Mouse (Mus musculus) left cerebral cortex, postnatal 10 days (tissue): Measurements from ENCODE around the gene Sidt2. TPM values are rescaled to one million over a fixed set of nuclear protein-coding genes. Genes with fewer than 3 reads are reported as not detected.

Experiments
- DNase-seq, 2 experiments: peaks; one replicate each; pipeline ENCODE4 v3.0.0; 2021 to 2022; ENCODE audit warnings: low spot score in 2 of 2, mixed read lengths in 1 of 2; ENCODE audit errors: extremely low spot score in 1 of 2
- intact Hi-C: fragments of 180-260 bp; cut with DNase I; formaldehyde crosslinking; loops from one replicate; pipeline ENCODE4 v1.15.1; 2025
- total RNA-seq, 2 experiments: library from RNA; stranded (reverse); gene quantifications; 2 replicates each; pipeline ENCODE4 v1.2.3; 2021

The Sidt2 gene
- 100 to 1,000 TPM; 104 to 115 TPM for total RNA-seq

GRCm38 (mm10) chr9:45955107-45955963 is at the start of gene Sidt2:
Gene Sidt2, minus strand, starts transcription at chr9:45955258.
- intact Hi-C loops = no loop called here
- DNase-seq = peak; percentile 88 to 94

- DNase-seq = no peak
- intact Hi-C loops = loop anchor here (2.0 to 5.0 kb wide), 2 partner anchors 186 to 243 kb away; no protein-coding TSS in a partner anchor
Observed at GRCm38 (mm10) chr9:46004529-46004928, 49.5 kb upstream of the Sidt2 start.

- peak; percentile 73 to 82 for DNase-seq
- intact Hi-C loops = loop anchor here (2.0 to 5.0 kb wide), 2 partner anchors 187 to 244 kb away; no protein-coding TSS in a partner anchor
Observed at GRCm38 (mm10) chr9:46003729-46004128, 48.7 kb upstream of the Sidt2 start.

- intact Hi-C loops = no loop called here
- no peak for DNase-seq
Observed at GRCm38 (mm10) chr9:45999009-45999408, 44.0 kb upstream of the Sidt2 start.

- intact Hi-C loops = no loop called here
- DNase-seq = peak; percentile 52 to 78
Observed at GRCm38 (mm10) chr9:45985229-45985567, 30.1 kb upstream of the Sidt2 start.

- intact Hi-C loops = no loop called here
- peak; percentile 82 to 94 for DNase-seq
Observed at GRCm38 (mm10) chr9:45984409-45985228, 29.6 kb upstream of the Sidt2 start.

- intact Hi-C loops = no loop called here
- DNase-seq = peak in 1 of 2 experiments; percentile 42
Observed at GRCm38 (mm10) chr9:45983676-45984408, 28.8 kb upstream of the Sidt2 start.

GRCm38 (mm10) chr9:45981331-45981730 is 26.3 kb upstream of the Sidt2 start:
- intact Hi-C loops = no loop called here
- DNase-seq = no peak

- intact Hi-C loops = no loop called here
- DNase-seq = no peak
Observed at GRCm38 (mm10) chr9:45980611-45981010, 25.6 kb upstream of the Sidt2 start.

- intact Hi-C loops = no loop called here
- no peak for DNase-seq
Observed at GRCm38 (mm10) chr9:45979778-45980177, 24.7 kb upstream of the Sidt2 start.

GRCm38 (mm10) chr9:45976884-45977283 is 21.8 kb upstream of the Sidt2 start:
- no peak for DNase-seq
- intact Hi-C loops = no loop called here

- DNase-seq = no peak
- intact Hi-C loops = no loop called here
Observed at GRCm38 (mm10) chr9:45963577-45963976, 8.5 kb upstream of the Sidt2 start.

GRCm38 (mm10) chr9:45961855-45962254 is 6.8 kb upstream of the Sidt2 start:
- no peak for DNase-seq
- intact Hi-C loops = no loop called here

- no peak for DNase-seq
- intact Hi-C loops = no loop called here
Observed at GRCm38 (mm10) chr9:45959661-45960060, 4.6 kb upstream of the Sidt2 start.

- DNase-seq = no peak
- intact Hi-C loops = no loop called here
Observed at GRCm38 (mm10) chr9:45958851-45959250, 3.8 kb upstream of the Sidt2 start.

GRCm38 (mm10) chr9:45958023-45958670 is 3.1 kb upstream of the Sidt2 start:
- intact Hi-C loops = no loop called here
- peak in 1 of 2 experiments; percentile 68 for DNase-seq

GRCm38 (mm10) chr9:45954294-45955106 is 558 bp downstream of the Sidt2 start:
- peak in 1 of 2 experiments; percentile 71 for DNase-seq
- intact Hi-C loops = no loop called here
